Mouse (Mus musculus) lung, postnatal 0 days (tissue): ENCODE results near the gene Pgm2l1. TPM values are rescaled to one million over a fixed set of nuclear protein-coding genes. Genes with fewer than 3 reads are reported as not detected.
A peak's percentile ranks its signal among the peaks of the same experiment; 100 is the strongest.

Experiments
- ATAC-seq: fragments of 200-750 bp; cut with Nextera tagmentation; 2 replicates; pipeline ENCODE4 v1.8.0; 2017; ENCODE audit warnings: moderate library complexity
- DNase-seq: peaks from one replicate; pipeline ENCODE4 v3.0.0-alpha.2; 2016; ENCODE audit warnings: low spot score
- H3K27ac ChIP-seq: fragments of 300-500 bp; sonication (generic); 2 replicates; pipeline ENCODE4 v1.5.1; 2014; ENCODE audit warnings: antibody characterized with exemption, mild to moderate bottlenecking, low read length, mixed read lengths
- H3K27me3 ChIP-seq: fragments of 300-500 bp; sonication (generic); replicated peaks from 2 replicates; pipeline ENCODE4 v1.6.1; 2014; ENCODE audit warnings: low read length, mixed read lengths; ENCODE audit not compliant: insufficient read depth
- H3K36me3 ChIP-seq: fragments of 300-500 bp; sonication (generic); 2 replicates; pipeline ENCODE4 v1.6.1; 2014; ENCODE audit warnings: low read length, mixed read lengths; ENCODE audit not compliant: insufficient read depth
- H3K4me1 ChIP-seq: fragments of 300-500 bp; sonication (generic); 2 replicates; pipeline ENCODE4 v1.6.1; 2014; ENCODE audit warnings: antibody characterized with exemption, low read depth, low read length, mixed read lengths; ENCODE audit not compliant: insufficient read depth
- H3K4me2 ChIP-seq: fragments of 300-500 bp; sonication (generic); replicated peaks from 2 replicates; pipeline ENCODE4 v1.6.1; 2014; ENCODE audit warnings: low read depth, mild to moderate bottlenecking, low read length, moderate library complexity, mixed read lengths
- H3K4me3 ChIP-seq: fragments of 300-500 bp; sonication (generic); 2 replicates; pipeline ENCODE4 v1.5.1; 2014; ENCODE audit warnings: low read depth, low read length
- H3K9ac ChIP-seq: fragments of 300-500 bp; sonication (generic); replicated peaks from 2 replicates; pipeline ENCODE4 v1.6.1; 2014; ENCODE audit warnings: low read depth, mild to moderate bottlenecking
- H3K9me3 ChIP-seq: fragments of 300-500 bp; sonication (generic); 2 replicates; pipeline ENCODE4 v1.6.1; 2016; ENCODE audit warnings: low read length, mixed read lengths
- CTCF ChIP-seq: IDR thresholded peaks from 2 replicates; pipeline ENCODE4 v1.5.1; 2016; ENCODE audit warnings: antibody characterized with exemption, mild to moderate bottlenecking
- EP300 ChIP-seq: IDR thresholded peaks from 2 replicates; pipeline ENCODE4 v1.6.1; 2016; ENCODE audit warnings: antibody characterized with exemption, mild to moderate bottlenecking, control low read depth
- WGBS: fragments of 180-500 bp; shearing (Covaris S2); extraction: QIAGEN DNeasy Blood & Tissue Kit; methylation state at CpG from one replicate; pipeline ENCODE4 v1.1.7; 2014; 5-methylcytosine and 5-hydroxymethylcytosine counted together
- polyA plus RNA-seq: library from polyadenylated mRNA; unstranded; fragments of >200 nt; fragmentation: Nextera tagmentation; extraction: Ambion mirVana; gene quantifications from 2 replicates; pipeline ENCODE4 v1.2.1, GENCODE M21; 2015

The Pgm2l1 gene
- 2.0 and 2.1 TPM in 2 replicates for polyA plus RNA-seq

DNA sequence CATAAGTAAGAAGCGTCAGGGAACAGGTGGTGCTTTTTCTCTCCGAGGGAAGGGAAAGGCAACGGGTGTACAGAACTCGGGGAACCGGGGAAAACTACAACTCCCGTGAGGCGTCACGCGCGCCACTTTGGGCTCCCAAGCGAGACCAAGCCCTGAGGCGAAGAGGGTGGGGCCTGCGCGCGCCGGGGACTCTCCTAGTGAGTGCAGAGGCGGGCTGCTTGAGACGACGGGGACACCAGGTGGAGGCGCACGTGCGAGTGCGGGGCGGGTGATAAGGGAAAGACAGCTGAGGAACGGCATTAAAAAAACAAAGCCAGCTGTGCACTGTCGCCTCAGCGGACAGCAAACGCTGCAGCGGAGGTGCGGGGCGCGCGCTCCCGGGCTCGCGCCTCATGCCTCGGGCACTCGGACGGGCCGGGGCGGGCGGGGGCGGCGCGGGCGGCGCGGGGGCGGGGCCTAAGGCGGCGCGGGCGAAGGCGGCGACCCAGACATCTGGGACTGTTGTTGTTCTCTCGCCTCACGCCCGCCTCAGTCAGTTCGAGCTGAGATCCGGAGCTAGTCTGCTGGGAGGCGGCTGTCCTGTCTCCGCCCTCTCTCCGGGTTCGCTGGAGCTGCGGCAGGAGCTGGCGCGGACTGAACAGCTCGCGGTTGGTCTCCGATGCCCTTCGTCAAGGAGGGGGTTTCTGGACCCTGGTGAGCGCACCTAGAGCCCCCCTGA, at the start of gene Pgm2l1:
Gene Pgm2l1, plus strand, starts transcription at position 237 of the 718 bp plus-strand sequence.
- WGBS = under 1% methylated on average over 58 of the region's 72 CpGs
- no peaks in the 10 kb centered on the region for H3K27me3 ChIP-seq
- H3K36me3 ChIP-seq = no peaks in the 10 kb centered on the region
- peak; percentile 97 for DNase-seq
- no peaks in the 10 kb centered on the region for H3K4me1 ChIP-seq
- H3K27ac ChIP-seq = peak within 1 kb of the TSS; percentile 77
- peak within 1 kb of the TSS; percentile 98 for H3K4me2 ChIP-seq
- H3K9ac ChIP-seq = peak within 1 kb of the TSS; percentile 58
- H3K4me3 ChIP-seq = peak within 1 kb of the TSS; percentile 62
- no peaks in the 10 kb centered on the region for H3K9me3 ChIP-seq
- ATAC-seq = peak; percentile 99
- TF ChIP-seq CTCF = peak; percentile 30
- no peak for TF ChIP-seq EP300

DNA sequence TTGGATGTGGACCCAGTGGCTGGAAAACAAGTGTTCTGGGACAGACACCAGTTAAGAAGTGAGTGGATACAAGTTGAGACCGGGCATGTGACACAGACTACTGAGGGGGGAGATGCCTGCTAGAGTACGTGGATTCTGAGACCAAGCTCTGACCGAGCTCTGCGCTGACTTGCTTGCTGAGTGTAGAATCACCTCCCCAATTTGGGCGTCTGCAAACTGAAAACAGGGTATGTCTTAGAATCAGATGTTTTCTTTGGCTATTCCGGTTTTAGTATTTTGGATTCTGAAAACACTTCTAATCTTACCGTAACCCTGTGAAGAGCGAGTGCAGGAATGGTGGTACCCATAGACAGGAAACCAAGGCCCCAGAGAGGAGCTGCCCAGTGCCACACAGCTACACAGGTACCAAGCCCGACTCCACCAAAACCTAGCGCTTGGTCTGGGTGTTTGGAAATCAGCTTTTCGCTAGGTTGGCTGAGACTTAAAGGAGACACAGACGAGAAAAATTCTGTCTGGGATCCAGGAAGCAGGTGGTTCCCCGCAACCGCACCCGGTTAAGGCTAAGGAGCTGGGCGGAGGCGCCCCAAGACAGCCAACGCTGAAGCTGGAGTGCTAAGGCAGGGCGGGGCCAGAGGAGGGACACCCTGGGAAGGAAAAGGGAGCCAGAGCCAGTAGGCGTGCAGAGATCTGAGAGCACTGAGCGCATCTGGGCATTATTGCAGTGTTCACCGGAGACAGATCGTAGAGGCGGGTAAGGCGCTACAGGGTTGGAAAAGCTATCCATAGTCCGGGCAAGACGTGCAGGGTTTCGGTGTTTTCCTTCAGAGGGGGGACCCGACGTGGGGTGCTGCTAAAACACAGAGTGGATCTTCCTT, 48.9 kb upstream of the Pgm2l1 start:
- peak overlapping the region; percentile 77 for H3K4me2 ChIP-seq
- H3K27me3 ChIP-seq = no peaks in the 10 kb centered on the region; the same call in 1 of the 2 replicates
- DNase-seq (peak; percentile 81), ATAC-seq (peak; percentile 95)
- 0 out of 2 replicates have a peak overlapping the region, but pooled peaks have one; percentile 19 for H3K9ac ChIP-seq
- 9% methylated on average over 30 of the region's 30 CpGs for WGBS
- H3K27ac ChIP-seq = no peak overlapping the region
- peaks cover 10% of the 10 kb centered on the region; the same call in 1 of the 2 replicates for H3K4me1 ChIP-seq
- no peaks in the 10 kb centered on the region for H3K36me3 ChIP-seq
- TF ChIP-seq CTCF (no peak), EP300 (no peak)
- H3K9me3 ChIP-seq = no peaks in the 10 kb centered on the region
- peak overlapping the region; percentile 36 for H3K4me3 ChIP-seq

DNA sequence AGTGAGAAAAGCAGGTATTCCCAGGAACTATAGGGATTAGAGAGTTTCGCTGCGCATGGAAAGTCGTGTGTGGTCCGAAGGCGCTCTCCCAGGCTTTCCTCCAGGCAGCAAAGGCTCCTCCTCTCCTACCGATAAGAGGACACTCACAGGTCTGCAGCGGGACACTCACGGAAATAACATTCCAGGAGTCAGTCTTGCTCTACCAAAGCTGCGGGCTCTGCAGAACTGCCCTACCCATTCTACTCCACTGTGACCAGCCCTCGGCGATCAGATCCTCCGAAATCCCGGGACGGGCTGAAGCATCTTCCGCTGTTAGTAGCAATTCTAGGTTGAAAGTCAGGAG, 48.3 kb upstream of the Pgm2l1 start:
- WGBS = 2% methylated on average over 15 of the region's 15 CpGs

DNA sequence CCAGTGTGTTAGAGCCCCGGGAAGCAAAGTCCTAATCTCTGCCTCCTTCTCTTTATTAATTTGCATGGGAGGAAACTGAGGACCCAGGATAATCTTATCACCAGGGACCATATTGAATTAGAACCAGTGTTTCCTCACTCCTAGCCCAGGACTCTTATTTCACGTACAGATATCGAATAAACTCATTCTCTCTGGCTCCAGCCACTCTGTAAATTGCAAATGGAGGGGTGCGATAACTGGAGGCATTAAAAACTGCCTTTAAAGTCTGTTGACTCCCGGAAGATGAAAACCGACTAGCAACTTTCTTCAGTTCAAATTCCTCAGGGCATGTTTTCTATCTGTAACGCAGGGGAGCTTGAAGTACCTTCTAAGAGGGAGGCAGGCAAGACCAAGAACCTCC, 47.8 kb upstream of the Pgm2l1 start:
- no peaks in the 10 kb centered on the region for H3K9me3 ChIP-seq
- peaks cover 10% of the 10 kb centered on the region; the same call in 1 of the 2 replicates for H3K4me1 ChIP-seq
- no peak overlapping the region for H3K27ac ChIP-seq
- H3K4me2 ChIP-seq = no peak overlapping the region
- H3K27me3 ChIP-seq = no peaks in the 10 kb centered on the region; the same call in 1 of the 2 replicates
- DNase-seq (no peak), ATAC-seq (no peak)
- 53% methylated on average over 7 of the region's 7 CpGs for WGBS
- no peak overlapping the region for H3K4me3 ChIP-seq
- no peak overlapping the region for H3K9ac ChIP-seq
- TF ChIP-seq EP300 (no peak), CTCF (no peak)
- no peaks in the 10 kb centered on the region for H3K36me3 ChIP-seq

More for the DNA sequence above, 48.3 kb upstream of the Pgm2l1 start:
- ATAC-seq (peak; percentile 68), DNase-seq (peak; percentile 54)
- Histone ChIP-seq H3K4me2 (peak overlapping the region; percentile 77), H3K9ac (no peak overlapping the region), H3K9me3 (no peaks in the 10 kb centered on the region), H3K27ac (no peak overlapping the region), H3K36me3 (no peaks in the 10 kb centered on the region), H3K4me1 (peaks cover 10% of the 10 kb centered on the region; the same call in 1 of the 2 replicates), H3K4me3 (peak overlapping the region; percentile 36), H3K27me3 (no peaks in the 10 kb centered on the region; the same call in 1 of the 2 replicates)
- TF ChIP-seq CTCF (no peak), EP300 (no peak)

DNA sequence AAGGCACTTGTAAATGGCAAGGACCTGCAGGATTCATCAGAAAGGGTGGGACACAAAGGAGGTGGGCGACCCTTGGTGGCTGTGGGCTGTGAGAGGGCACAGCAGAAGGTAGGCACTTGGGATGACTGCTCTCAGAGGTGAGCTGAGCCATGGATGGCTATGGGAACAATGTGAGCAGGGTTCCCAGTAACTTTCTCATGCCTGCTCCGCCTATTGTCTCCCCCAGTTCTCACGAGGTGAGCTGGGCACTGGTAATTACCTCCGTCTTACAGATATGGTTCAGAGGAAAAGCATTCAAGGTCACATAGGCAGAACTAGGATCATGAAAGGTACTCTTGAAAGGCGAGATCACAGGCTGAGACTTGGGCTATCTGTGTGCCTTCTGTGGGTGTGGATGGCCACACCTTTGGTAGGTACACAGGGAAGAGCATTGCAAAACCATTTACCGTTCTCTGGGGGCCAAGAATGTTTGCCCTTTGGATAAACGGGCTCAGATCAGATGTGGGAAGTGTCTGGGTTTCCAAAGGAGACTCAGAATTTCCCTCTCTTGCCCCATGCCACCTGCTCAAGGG, 47.3 kb upstream of the Pgm2l1 start:
- H3K4me3 ChIP-seq = no peak overlapping the region
- ATAC-seq (no peak), DNase-seq (no peak)
- TF ChIP-seq CTCF = no peak
- no peak for TF ChIP-seq EP300
- H3K27me3 ChIP-seq = no peaks in the 10 kb centered on the region; the same call in 1 of the 2 replicates
- H3K27ac ChIP-seq = no peak overlapping the region
- 48% methylated on average over 7 of the region's 7 CpGs for WGBS
- H3K4me1 ChIP-seq = peaks cover 10% of the 10 kb centered on the region; the same call in 1 of the 2 replicates
- no peaks in the 10 kb centered on the region for H3K36me3 ChIP-seq
- H3K9me3 ChIP-seq = no peaks in the 10 kb centered on the region
- no peak overlapping the region for H3K4me2 ChIP-seq
- no peak overlapping the region for H3K9ac ChIP-seq

DNA sequence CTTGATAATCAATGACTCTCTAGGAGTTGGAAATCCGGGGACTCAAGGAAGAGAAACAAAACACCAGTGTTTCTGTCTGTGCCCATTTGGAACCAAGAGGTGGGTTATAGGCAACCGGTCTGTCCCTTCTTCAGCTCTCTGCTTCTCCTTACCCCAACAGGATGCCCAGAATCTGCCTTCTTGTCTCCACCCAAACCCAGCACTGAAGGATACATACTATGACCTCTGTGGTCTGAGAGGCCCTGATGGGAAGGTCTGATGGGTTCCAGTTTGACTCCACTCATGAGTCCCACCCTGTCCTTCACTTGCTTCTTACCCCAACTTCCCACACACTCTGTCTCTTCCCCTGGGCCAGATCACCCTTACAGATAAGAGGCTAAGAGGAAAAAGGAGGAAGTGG, 46.0 kb upstream of the Pgm2l1 start:
- no peak for ATAC-seq
- Histone ChIP-seq H3K27me3 (no peaks in the 10 kb centered on the region; the same call in 1 of the 2 replicates), H3K4me3 (no peak overlapping the region), H3K9ac (no peak overlapping the region), H3K4me1 (peaks cover 10% of the 10 kb centered on the region; the same call in 1 of the 2 replicates), H3K27ac (no peak overlapping the region), H3K36me3 (no peaks in the 10 kb centered on the region), H3K4me2 (no peak overlapping the region), H3K9me3 (no peaks in the 10 kb centered on the region)
- no peak for DNase-seq
- WGBS = 69% methylated on average over 2 of the region's 2 CpGs
- no peak for TF ChIP-seq EP300
- TF ChIP-seq CTCF = no peak
